10 mouse cellular contexts compared by ENCODE assay signal in the genomic region with DNA sequence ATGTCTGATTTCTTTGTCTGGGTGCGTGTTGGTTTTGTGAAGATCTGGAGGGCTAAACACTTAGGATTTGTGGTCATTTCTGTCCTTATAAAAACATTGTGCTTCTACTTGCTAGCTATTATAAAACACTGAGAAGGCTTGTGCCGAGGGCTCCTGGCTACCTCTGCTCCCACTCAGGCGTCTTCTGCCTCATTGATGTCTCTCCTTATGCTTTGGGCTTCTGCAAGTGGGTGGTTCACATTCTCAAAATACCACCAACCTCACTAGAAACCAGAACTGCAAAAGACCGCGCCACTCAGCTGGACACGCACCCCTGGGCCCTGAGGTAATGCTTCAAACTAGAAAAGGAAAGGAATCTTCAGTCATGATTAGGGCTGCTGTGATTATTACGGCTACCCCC. TPM values are rescaled to one million over a fixed set of nuclear protein-coding genes. Genes with fewer than 3 reads are reported as not detected.
DNase-seq lines count a peak whose midpoint lies in the region; ATAC-seq and TF ChIP-seq lines count a peak whose summit lies in the region.
"Had no signal": no experiment of that assay in that cellular context is flagged by ENCODE, and none has a peak within 500 bp of the region (broad histone marks: within the 10 kb centered on the region; RNA-seq: fewer than 3 reads in every experiment).

No protein-coding gene starts in this region.

- no peaks in the 10 kb centered on the region for H3K27me3 ChIP-seq in heart, embryonic 11.5 days (ENCODE audit: control insufficient read depth, insufficient read depth, low read length)
- H3K27me3 ChIP-seq in lung, embryonic 14.5 days (ENCODE audit: insufficient read depth, low read length): no peaks in the 10 kb centered on the region
- no peaks in the 10 kb centered on the region for H3K27me3 ChIP-seq in embryonic facial prominence, embryonic 12.5 days
- H3K27me3 ChIP-seq: neural tube, embryonic 13.5 days had no signal

- H3K4me2 ChIP-seq in heart, embryonic 11.5 days: no peak overlapping the region; the same call in 1 of the 2 replicates
- no peak overlapping the region; the same call in 1 of the 2 replicates for H3K4me2 ChIP-seq in lung, embryonic 14.5 days
- no peak overlapping the region for H3K4me2 ChIP-seq in embryonic facial prominence, embryonic 12.5 days (replicated peaks)
- H3K4me2 ChIP-seq: neural tube, embryonic 13.5 days had no signal

- no peak; the same call in 1 of the 2 replicates for ATAC-seq in heart, embryonic 11.5 days (replicated peaks; ENCODE audit: insufficient number of reproducible peaks, low FRiP score, low TSS enrichment)
- no peak for ATAC-seq in lung, embryonic 14.5 days (ENCODE audit: insufficient read depth)
- no peak for ATAC-seq in embryonic facial prominence, embryonic 12.5 days (ENCODE audit: insufficient number of reproducible peaks, insufficient read depth, low FRiP score, low TSS enrichment)

- peak overlapping the region; percentile 28; the same call in 1 of the 2 replicates for H3K9ac ChIP-seq in heart, embryonic 11.5 days (ENCODE audit: low read depth, low read length)
- H3K9ac ChIP-seq in lung, embryonic 14.5 days: no peak overlapping the region
- no peak overlapping the region for H3K9ac ChIP-seq in embryonic facial prominence, embryonic 12.5 days
- H3K9ac ChIP-seq: neural tube, embryonic 13.5 days had no signal

- no peak overlapping the region for H3K4me3 ChIP-seq in heart, embryonic 11.5 days (ENCODE audit: low read depth, low read length)
- H3K4me3 ChIP-seq in lung, embryonic 14.5 days (ENCODE audit: low read depth, low read length): no peak overlapping the region
- no peak overlapping the region for H3K4me3 ChIP-seq in embryonic facial prominence, embryonic 12.5 days
- no peak overlapping the region for H3K4me3 ChIP-seq in olfactory bulb, adult 2 months (ENCODE audit: insufficient read depth, low read depth, low read length)
- H3K4me3 ChIP-seq: neural tube, embryonic 13.5 days had no signal

- peak overlapping the region; percentile 83 for H3K27ac ChIP-seq in heart, embryonic 11.5 days (ENCODE audit: low read depth, low read length)
- H3K27ac ChIP-seq in lung, embryonic 14.5 days (ENCODE audit: low read depth): peak overlapping the region; percentile 42; the same call in 1 of the 2 replicates
- H3K27ac ChIP-seq in embryonic facial prominence, embryonic 12.5 days: peak overlapping the region; percentile 90
- H3K27ac ChIP-seq in olfactory bulb, adult 2 months (ENCODE audit: insufficient read depth, low read depth, low read length): peak overlapping the region; percentile 54
- H3K27ac ChIP-seq: neural tube, embryonic 13.5 days had no signal

- H3K4me1 ChIP-seq in heart, embryonic 11.5 days (ENCODE audit: control insufficient read depth, insufficient read depth, low read length): peaks cover 77% of the 10 kb centered on the region
- peaks cover 28% of the 10 kb centered on the region; the same call in 1 of the 2 replicates for H3K4me1 ChIP-seq in lung, embryonic 14.5 days (ENCODE audit: insufficient read depth)
- H3K4me1 ChIP-seq in embryonic facial prominence, embryonic 12.5 days: peaks cover 71% of the 10 kb centered on the region
- peaks cover 47% of the 10 kb centered on the region for H3K4me1 ChIP-seq in olfactory bulb, adult 2 months (ENCODE audit: control insufficient read depth, insufficient read depth, low read length)

- no peak for TF ChIP-seq CTCF in lung, embryonic 14.5 days (IDR thresholded peaks at IDR 0.05; ENCODE audit: low read depth)
- no peak for TF ChIP-seq CTCF in olfactory bulb, adult 2 months (IDR thresholded peaks at IDR 0.05; ENCODE audit: insufficient read depth, low read depth, low read length)

- no peaks in the 10 kb centered on the region for H3K9me3 ChIP-seq in heart, embryonic 11.5 days (replicated peaks; ENCODE audit: control insufficient read depth, low read length)
- H3K9me3 ChIP-seq in lung, embryonic 14.5 days (ENCODE audit: low read depth, low read length): no peaks in the 10 kb centered on the region
- no peaks in the 10 kb centered on the region for H3K9me3 ChIP-seq in embryonic facial prominence, embryonic 12.5 days
- H3K9me3 ChIP-seq: neural tube, embryonic 13.5 days had no signal

- no peaks in the 10 kb centered on the region; the same call in 1 of the 2 replicates for H3K36me3 ChIP-seq in heart, embryonic 11.5 days (ENCODE audit: control insufficient read depth, insufficient read depth, low read length)
- peaks cover 12% of the 10 kb centered on the region; the same call in 1 of the 2 replicates for H3K36me3 ChIP-seq in lung, embryonic 14.5 days (ENCODE audit: insufficient read depth)
- H3K36me3 ChIP-seq in embryonic facial prominence, embryonic 12.5 days: 0 out of 2 replicates have a peak, but pooled peaks cover 7% of the 10 kb centered on the region

- no peak for TF ChIP-seq POLR2A in olfactory bulb, adult 2 months (IDR thresholded peaks at IDR 0.05; ENCODE audit: insufficient read depth, low read depth, low read length)

- WGBS in heart, embryonic 11.5 days (ENCODE audit: insufficient replicate concordance): 43% methylated on average over 7 of the region's 7 CpGs
- whole genome bisulfite sequencing in lung, embryonic 14.5 days: 77% methylated on average over 7 of the region's 7 CpGs
- WGBS in embryonic facial prominence, embryonic 12.5 days: 66% methylated on average over 7 of the region's 7 CpGs
- WGBS in olfactory bulb, adult 2 months: 50% methylated on average over 7 of the region's 7 CpGs

- no peak for DNase-seq in heart, adult 18-20 months
- no peak for DNase-seq in lung, embryonic 14.5 days
- DNase-seq in lung, postnatal 4 days: no peak
- no peak for DNase-seq in urinary bladder, adult 2 months (ENCODE audit: low spot score)
- DNase-seq in frontal cortex, postnatal 10 days (ENCODE audit: low spot score in 2 of 2): no peak
- DNase-seq: thymus, postnatal 25 days had no signal

RNA-seq across cellular contexts. Expression of a gene that starts 14.1 kb away (rescaled TPM):
- polyA plus RNA-seq in heart, embryonic 11.5 days (2014; fragmentation: Nextera tagmentation; extraction: Ambion mirVana): 107 and 126 TPM in 2 replicates
- 100 to 1,000 TPM; 218 to 240 TPM for total RNA-seq in heart, adult 18-20 months (2021)
- 110 and 119 TPM in 2 replicates for polyA plus RNA-seq in lung, embryonic 14.5 days (2014; fragmentation: Nextera tagmentation; extraction: Ambion mirVana)
- 93.2 and 93.6 TPM in 2 replicates for polyA plus RNA-seq in embryonic facial prominence, embryonic 12.5 days (2016; fragmentation: Nextera tagmentation; extraction: Ambion mirVana)
- polyA plus RNA-seq in olfactory bulb, adult 2 months (2012; ENCODE audit: insufficient read depth, insufficient read length, low replicate concordance, missing spikeins): 141 and 206 TPM in 2 replicates
- 161 and 178 TPM in 2 replicates for polyA plus RNA-seq in urinary bladder, adult 2 months (2012; rRNA removed)
